Mouse (Mus musculus): ENCODE measurements at regions not wholly inside any gene's neighbourhood (a gene's known extent, or its start where the extent isn't known, plus 50 kb on each side); places are given as distances from the start of the nearest gene placed in this dataset.
A peak's percentile ranks its signal among the peaks of the same experiment; 100 is the strongest.

DNA sequence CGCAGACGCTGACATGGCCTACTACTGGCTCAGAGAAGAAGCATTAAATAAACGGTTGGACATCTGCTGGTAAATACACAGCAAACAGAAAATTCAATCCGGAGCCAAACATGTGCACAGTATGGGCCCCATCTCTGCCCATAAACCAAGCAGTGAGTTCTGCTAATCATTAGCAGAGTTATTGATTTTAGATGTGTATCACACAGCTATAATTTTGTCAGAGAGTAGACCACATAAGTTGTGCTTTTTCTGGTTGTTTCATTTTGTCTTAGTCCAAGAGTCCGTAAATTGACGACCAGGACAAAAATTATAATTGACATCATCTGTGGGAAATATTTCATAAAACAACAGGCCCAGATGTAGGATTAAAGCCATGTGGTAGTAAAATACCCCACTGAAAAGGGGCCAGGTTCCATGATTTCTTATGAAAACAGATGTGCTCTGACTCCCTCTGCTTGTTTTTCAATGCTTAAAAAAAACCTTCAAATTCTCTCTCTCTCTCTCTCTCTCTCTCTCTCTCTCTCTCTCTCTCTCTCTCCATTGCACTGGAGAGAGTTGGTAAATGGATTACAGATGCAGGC lies 339.3 kb downstream of the Hao1 start:
- no peak for DNase-seq

GRCm38 (mm10) chr2:134203252-134203651 lies 350.9 kb downstream of the Hao1 start:
- DNase-seq = no peak

- DNase-seq = no peak
Observed at GRCm38 (mm10) chr2:134195961-134196360, 358.2 kb downstream of the Hao1 start.

DNA sequence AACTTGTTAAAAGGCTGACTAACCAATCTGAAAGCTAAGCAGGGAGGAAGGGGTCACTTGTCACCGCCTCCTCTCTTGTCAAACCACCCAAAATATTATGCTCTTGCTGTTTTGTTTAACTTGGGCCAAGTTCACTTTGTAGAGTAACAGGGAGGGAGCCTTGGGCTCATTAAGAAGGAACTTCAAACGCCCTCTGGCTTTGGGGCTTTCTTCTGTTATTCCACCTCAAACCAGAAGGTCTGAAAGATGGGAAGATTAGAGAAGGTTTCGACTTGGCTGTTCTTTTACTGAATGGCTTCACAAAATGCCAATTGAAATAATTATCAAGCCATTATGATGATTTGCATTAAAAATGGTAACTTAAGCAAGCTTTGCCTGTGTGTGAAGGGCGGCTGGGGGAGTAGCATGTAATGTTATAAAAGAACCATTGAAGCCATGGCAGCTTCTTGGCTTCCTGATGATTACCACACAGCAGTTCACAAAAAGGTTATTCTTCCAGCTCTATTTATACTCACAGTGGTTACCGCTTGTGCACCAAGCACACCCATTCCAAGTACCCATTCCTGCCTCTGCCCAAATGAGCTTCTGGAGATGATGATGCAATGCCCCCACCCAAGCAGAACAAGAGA lies 364.6 kb downstream of the Hao1 start:
- peak in 1 of 2 experiments; percentile 1 for DNase-seq
